Mouse (Mus musculus) c-Kit-negative CD71-positive TER-119-positive erythroid progenitor cells, embryonic 14.5 days (primary cell): ENCODE measurements around the gene Mark4.

Experiments used
- DNase-seq: peaks from one replicate; pipeline ENCODE4 v3.0.0-alpha.2; 2013; ENCODE audit warnings: low read depth, low spot score

Gene Mark4

DNA sequence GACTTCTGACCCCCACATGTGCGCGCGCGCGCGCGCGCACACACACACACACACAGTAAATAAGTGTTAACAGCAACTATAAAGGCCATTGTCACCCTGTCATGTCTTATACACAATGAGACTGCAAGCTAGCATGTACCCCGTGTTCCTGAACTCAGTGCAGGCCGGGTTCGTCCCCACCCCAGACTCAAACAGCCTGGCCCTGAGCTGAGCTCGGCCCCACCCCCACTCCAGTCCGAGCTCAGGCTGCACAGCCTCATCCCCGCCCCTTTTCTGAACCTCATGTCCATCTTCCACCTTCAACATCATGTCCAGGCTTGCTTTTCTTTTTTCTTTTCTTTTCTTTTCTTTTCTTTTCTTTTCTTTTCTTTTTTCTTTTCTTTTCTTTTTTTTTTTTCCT is 11.7 kb upstream of the Mark4 start:
- DNase-seq, result no peak

DNA sequence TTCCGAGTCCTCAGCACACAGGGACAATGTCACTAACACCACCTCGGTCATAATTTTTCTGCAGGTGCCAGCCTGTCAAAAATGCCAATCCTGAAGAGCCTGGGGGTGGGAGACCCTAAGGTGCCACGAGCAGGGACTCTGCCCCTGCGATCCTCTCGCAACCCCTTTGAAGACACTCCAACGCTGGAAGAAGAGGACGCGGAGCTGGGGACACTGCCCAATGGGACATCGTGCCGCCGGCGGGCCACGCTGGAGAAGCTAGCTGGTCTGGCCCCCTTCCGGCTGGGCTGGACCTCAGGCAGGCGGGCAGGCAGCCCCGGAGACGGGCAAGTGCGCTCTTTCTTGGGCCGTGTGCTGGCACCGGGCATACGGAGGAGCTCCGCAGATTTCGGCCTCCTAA is 10.8 kb upstream of the Mark4 start:
- DNase-seq, result no peak

DNA sequence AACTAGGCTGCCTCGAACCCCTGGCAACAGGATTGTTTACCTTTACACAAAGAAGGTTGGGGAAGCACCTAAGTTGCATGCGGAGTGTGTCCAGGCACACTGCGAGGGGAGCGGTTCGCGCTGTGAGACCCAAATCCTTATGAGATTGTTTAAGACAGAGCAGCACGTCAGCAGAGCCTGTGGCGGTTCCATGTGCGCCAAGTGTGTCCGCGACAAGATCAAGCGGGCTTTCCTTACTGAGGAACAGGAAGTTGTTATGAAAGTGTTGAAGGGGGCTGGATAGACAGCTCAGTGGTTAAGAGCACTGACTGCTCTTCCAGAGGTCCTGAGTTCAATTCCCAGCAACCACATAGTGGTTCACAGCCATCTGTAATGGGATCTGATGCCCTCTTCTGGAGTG is 9.7 kb upstream of the Mark4 start:
- DNase-seq, result no peak

DNA sequence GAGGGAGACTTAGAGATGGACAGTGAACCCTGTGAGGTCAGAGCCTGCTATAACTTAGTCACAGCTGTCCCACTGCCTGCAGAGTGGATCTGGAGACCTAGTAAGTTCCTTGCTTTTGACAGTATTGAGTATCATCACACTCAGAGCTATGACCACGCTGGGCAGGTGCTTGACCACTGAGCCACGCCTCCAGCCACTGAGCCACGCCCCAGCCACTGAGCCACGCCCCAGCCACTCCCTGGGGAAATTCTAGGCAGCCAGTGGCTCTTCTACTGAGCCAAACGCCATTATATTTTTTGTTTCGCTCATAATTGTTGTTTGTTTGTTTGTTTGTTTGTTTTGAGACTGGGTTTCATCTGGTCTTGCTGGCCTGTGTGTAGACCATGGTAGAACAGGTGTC is 9.0 kb upstream of the Mark4 start:
- DNase-seq, result no peak

DNA sequence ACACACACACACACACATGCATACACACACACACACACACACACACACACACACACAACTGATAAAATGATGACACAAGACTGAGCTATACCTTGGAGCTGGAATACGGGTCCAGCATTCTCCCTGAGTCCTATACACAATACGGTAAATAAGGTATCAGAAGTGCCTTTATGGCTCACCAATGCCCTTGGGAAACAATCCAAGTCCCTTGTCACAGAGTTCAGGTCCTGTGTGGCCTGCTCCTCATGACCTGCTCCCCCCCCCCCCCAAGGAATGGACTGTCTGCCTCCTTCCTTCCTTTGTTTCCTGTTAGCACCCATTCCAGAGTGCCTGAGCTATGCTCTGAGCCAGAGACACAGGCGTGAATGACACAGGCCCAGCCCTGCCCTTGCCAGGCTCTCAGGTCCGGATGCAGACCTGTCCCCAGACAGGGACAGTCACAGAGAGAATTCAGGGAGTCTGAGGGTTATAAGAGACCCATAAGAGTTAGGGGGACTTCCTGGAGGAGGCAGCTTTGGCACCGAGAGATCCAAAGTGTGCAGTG is 8.1 kb upstream of the Mark4 start:
- DNase-seq, result no peak

DNA sequence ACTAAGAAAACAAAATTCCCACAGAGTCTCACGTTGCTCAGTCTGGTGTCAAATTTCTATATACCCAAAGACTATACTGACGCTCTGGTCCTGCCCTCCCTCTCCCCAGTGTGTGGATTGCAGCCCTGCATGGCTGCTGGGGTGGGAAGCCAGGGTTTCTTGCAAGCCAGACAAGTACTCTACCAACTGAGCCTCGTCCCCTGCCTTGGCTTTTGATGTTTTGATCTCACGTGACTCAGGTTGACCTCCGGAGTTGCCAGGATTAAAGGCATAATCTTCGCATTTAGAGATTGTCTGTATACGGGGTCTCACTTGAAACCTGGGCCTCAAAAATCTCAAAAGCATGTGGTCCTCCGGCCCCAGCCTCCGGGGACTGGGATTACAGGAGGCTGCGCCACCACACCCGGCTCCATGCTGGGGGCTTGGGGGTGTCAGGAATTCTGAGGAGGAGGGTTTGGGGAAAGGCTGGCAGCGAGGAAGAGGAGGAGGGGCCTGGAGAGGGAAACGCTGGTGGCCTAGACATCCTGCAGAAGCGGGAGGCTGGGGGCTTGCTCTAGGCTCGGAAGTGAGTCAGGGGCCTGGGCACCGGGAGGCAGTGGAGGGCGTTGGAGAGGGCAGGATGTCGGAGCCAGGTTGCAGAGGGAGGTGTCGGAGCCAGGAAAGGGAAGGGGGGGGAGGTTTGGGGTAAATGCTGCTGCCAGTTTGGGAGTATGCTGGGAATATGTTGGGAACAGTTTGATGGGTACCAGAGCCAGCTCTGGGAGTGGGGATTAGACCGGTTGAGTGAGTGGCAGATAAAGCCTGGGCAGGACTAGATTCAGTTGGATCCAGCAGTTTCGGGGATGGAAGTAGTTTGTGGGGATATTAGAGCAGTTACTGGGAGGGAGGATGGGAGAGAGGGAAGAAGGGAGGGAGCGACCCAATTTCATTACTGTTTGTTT is 6.0 kb upstream of the Mark4 start:
- DNase-seq, result no peak

DNA sequence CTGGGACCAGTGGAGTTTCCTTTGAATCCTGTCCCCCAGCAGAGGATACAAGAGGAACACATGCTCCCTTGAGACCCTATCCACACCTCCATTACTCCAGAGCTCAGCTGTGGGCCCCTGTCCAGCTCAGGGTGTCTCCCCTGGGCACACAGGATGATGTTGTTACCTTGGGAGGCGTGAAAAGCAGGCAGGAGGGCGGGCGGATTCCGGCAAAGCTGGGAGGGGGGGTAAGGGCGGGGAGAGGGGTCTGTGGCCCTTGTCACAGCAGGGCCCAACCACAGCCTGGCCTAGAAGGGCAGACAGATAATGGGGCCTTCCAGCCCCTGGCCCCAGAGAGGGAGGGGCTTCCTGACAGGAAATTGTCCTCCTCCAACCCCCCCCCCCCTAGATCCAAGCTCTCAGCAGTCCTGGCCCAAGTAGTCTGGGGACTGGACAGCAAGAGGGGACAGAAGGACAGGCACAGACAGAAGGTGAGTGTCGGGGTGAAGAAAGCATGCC is 4.3 kb upstream of the Mark4 start, which contains the start of gene Exoc3l2:
Exoc3l2 (plus strand) TSS at position 448 of the 498 bp plus-strand sequence.
- DNase-seq, result no peak

DNA sequence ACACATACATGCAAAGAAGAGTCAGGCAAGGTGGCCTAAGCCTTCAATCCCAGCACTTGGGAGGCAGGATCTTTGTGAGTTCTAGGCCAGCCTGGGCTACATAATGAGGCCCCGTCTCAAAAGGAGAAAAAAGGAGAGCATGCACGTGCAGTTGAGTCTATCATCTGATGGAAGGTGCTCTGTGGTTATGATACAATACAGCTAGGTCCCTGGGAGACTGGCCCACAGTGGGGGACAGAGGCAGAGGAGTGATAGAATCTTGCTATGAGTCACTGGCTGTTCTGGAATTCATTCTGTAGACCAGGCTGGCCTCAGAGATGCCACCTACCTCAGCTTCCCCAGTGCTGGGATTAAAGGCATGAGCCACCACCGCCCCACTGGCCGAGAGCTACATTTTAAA is 3.8 kb upstream of the Mark4 start:
- DNase-seq, result no peak

DNA sequence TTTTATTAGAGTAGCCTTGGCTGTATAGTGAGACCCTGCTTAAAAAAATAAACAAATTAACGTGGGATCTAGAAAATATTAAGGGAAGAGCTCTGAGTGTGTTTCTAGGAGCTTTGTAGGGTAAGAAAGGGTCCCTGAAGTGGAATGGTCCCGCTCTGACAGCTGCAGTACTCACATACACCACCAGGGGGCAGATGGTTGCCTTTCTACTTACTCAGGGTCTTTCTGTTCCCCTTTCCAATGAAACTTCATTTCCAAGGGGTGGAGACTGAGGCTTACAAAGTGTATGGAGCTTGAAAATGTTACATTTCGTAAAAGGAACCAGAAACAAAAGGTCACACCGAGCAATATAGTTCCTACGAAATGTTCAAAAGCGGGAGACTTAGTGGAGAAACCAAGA is 2.9 kb upstream of the Mark4 start:
- peak; percentile 37 for DNase-seq

DNA sequence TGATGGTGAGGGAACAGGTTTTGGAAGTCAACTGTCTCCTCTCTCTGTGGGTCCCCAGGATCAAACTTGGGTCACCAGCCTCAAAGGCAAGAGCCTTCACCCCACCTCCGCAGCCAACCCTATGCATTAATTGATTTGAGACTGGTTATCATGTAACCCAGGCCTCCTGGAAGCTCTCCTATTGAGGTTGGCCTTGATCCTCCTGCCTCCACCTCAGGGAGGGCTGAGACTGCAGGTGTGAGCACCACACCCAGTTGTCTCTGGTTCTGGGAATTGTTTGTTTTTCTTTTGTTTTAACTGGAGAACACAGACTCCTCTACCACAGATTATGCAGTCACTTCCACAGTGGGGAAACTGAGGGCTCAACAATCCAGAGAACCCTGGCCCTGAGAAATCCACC is 1.9 kb upstream of the Mark4 start:
- no peak for DNase-seq

DNA sequence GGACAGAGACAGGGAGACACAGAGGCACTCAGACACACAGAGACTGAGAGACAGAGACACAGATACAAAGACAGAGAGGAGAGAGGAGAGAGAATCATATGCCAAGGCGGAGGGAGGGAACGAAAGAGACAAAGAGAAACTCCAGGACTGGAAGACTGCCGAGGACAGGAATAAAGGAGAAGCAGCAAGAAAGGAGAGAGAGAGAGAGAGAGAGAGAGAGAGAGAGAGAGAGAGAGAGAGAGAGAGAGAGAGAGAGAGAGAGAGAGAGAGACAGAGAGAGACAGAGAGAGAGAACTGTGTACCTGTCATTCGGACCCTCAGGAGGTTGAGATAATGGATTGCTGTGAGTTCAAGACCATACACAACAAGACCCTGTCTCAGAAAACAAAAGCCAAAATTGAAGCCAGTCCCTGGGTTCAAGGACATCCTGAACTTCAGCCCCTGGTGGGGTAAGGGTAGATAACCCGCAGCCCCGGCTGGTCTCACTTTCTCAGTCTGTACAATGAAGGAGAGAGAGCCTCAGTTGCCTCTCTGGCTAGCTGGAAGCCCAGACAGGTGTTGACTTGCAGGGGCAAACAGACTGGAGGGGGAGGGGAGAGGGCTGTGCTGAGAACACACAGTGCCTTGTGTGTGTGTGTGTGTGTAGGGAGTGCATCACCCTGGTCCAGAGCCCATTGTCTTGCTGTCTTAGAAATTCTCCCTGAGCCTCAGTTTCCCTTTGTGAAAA is 686 bp upstream of the Mark4 start:
- DNase-seq, result no peak

DNA sequence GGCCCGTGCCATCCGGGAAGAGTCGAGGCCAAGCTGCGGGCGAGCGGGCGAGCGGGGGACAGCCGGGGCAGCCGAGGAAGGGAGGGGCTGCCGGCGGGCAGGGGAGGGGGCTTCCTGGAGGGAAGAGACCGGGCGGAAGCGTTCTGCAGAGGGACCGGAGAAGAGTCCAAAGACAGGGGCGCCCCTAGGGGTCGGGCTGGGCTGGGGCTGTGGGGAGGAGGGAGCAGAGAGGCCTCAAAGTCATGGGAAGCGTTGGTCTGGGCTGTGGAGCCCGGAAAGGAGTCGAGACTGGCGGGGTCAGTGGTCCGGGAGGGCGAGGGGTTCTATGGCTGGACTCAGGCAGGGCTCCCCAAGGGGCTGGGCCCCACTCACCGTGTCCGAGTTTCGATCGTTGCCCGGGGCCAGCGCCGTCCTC is 542 bp downstream of the Mark4 start:
- DNase-seq, result no peak

DNA sequence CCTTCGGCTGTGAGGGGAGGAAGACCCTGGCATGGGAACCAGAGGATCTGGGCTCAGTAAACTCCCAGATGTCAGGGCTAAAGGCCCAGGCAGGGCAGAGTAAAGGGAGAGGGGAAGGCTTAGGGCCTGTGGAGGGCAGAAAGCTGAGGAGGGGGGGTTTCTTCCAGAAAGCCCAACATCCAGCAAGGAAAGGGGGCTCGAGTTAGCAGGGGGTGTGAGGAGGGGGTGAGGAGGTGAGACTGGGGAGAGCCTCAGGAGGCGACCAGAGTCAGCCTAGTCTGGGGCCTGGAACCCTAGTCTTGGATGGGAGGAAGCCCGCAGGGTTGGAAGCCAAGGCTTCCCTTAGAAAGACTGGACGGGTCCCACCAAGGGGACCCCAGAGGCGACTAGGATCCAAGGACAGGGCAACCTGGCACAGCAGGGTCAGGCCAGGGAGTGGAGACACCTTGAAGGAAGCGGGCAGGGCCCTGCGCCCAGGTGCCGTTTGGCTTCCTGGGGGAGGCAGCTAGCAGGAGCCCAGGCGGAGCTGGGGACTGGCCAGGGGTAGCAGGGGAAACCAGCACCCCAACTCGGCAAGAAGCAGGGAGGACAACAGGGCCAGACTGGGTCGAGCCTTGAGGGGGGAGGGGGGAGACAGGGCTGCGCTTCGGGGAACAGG is 1.1 kb downstream of the Mark4 start:
- no peak for DNase-seq

DNA sequence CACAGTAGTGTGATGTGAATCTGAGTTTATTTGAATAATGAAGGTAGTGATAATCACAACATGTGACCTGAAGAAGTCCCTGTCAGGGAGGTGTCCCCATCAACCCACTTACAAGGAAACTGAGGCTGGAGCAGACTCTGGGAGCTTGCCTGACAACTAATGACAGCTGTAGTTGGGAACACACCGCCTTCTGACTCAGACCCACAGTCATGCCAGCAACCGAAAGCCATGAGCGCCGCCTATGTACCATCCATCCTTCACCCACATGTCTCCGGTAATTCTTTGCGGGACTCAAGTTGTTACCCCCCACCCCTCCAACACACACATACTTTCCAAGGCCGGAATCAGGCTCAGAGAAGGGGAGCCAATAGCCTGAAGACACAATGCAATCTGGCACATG is 2.0 kb downstream of the Mark4 start:
- DNase-seq, result no peak

DNA sequence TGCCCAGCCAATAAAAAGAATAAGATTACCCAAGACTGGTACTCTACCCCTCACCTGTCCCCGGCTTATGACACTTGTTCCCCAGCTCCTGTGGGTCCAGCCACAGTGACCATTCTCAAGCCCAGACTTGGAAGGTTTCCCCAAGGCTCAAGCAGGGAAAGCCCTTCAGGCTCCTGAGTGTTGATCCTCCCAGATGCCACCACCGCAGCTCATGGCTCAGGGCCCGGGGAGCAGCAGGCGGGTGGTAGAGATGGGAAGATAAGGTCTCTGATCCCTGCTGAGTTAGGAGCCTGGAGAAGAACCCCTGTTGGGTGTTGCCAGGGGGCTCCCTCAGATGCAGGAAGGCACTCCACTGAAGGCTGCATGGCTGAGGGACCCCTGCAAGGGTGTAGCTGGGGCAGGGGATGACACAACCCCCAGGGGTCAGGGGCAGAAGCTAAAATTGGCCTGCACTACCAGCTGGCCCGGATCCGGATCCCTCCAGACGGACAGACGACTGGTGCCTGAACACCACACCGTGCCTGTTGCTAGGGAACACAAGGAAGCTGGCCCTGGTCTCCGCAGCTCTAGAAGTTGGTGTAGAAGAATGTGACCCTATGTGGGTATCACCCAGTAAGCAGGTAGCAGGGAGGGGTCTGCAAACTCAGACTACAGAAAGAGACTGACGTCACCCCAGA is 2.7 kb downstream of the Mark4 start:
- no peak for DNase-seq

DNA sequence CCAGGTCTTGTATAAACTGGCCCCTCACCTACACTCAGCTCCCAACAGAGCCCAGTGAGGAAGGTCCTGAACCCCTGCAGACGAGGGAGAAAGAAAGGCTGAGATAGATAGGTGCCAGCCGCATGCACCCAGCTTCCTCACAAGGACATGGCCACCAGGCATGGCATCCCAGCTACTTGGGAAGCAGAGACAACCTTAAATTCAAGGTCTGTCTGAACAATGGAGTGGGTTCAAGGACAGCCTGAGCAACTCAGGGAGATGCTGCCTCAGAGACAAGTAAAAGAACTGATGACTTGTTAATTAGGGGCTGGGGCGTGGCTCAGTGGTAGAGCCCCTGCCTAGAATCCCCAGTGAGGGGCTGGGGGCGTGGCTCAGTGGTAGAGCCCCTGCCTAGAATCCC is 3.4 kb downstream of the Mark4 start:
- no peak for DNase-seq

DNA sequence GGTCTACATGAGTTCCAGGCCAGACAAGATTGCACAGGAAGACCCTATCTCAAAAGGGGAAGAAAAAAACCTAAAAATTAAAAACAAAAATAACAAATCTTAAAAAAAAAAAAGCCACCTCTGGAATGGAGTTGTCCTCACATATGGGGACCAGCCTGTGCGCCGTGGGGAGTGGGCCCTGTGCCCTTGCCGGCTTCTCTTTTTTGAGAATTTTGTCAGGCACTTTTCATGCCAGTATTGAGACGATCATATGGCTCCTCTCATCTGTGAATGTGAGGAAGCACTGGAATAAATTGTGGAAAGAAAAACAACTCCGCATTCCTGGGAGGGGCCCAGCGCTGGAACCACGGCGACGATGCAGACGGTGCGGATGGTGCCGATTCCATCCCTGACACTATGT is 9.5 kb downstream of the Mark4 start:
- no peak for DNase-seq

DNA sequence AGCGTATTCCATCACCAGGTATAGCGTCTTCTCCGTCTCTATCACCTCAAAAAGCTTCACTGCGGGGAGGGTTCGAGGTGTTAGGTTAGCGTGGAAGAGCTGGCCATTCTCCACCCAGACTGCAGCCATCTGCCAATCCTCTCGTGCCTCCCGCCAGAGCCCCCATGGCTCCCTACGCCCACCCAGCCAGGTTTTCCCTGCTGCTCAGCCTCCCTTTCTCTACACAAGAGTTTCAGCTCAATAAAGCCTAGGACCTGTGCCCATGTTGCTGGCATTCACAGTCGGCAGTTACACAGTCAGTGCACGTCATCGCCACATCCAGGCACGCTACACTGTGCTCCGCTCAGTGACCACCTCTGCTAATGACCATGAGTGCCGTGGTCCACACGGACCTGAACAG is 10.9 kb downstream of the Mark4 start:
- DNase-seq, result no peak

DNA sequence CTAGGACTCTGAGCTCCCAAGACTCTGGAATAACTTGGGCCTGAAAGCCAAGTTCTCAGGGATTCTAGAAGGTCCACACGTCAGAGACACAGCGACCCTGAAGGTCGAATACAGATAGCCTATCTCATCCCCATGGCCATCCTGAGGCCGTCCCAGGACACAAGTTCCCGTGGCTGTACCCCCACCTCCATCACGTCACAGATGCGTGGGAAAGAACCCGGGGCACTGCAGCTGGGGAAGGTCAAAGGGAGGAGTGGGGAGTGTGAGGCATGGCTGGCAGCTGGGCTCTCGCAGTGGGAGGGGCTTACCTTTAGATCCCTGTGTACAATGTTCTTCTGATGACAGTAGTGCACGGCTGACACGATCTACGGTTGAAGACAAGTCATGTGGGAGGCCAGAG is 13.8 kb downstream of the Mark4 start:
- no peak for DNase-seq

DNA sequence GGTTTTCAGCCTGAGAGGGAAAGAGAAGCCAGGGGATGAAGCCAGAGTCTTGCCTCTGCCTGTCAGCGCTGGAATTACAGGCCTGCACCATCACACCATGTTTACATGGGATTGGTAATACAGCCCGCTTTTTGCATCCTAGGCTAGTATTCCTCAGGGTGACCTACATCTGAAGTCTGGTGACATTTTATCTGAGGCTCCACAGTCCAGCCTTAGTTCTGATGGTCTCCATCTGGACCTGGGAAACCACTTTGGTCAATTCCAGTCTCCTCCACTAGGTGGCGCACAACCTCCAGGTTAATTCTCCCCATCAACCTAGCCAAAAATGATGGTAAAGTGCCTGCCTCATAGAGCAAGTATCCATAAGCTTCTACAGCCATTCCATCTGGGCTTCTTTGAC is 15.3 kb downstream of the Mark4 start:
- DNase-seq, result peak; percentile 57

DNA sequence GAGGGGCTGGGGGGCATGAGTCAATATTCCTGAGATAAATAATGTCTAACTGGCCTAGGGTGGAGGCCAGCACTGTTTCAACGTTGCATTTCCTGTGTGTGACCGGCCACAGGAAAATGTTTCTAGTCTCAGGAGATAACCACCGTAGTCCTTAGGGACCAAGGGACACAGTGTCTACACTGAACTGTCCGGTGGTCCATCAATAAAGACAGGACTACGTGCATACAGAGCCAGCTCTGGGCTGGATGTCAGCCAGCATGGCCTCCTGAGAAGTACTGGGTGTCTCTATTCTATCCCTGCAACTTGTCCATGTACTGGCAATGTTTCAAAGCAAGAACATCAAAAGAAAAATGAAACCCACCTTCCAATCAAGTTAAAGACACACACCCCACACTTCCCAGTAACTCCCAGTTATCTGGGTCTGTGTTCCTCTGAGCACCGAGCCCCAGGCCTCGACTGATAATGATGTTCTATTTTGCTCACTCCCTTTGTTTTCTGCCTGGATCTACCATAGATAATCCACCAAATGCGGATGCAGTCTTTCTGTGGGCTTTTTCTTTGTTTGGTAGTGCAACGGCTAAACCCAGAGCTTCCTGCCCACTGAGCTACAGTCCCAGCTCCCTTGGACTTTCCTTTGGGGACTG is 17.1 kb downstream of the Mark4 start:
- DNase-seq, result no peak
